Mouse (Mus musculus): ENCODE results near the gene BC049715.

Gene BC049715

GRCm38 (mm10) chr6:136808631-136809046 lies 18.8 kb upstream of the BC049715 start:
- no peak for DNase-seq (ENCODE audit: low read depth, low spot score)

DNA sequence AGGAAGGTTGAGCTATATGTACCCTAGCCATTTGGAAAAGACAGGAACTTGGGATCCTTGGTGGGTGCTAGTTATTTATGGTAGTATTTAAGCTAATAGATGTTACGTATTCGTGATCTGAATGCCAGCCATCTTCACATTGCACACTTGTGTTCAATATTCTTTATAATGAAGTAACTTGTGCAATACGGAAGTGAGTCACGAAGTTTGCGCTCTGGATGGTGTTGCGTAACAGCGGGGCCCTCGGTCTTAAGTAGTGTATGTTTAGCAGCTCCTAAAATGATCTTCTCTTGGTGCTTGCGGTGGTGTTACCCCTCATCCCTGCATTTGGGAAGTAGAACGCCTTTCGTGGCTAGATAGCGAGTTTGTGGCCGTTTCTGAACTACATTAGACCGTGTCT lies 18.3 kb upstream of the BC049715 start:
- DNase-seq (ENCODE audit: low read depth, low spot score): no peak

- no peak for DNase-seq (ENCODE audit: low read depth, low spot score)
These were observed 17.8 kb upstream of the BC049715 start for GRCm38 (mm10) chr6:136809673-136810072.

GRCm38 (mm10) chr6:136811196-136811595 lies 16.2 kb upstream of the BC049715 start:
- no peak for DNase-seq (ENCODE audit: low read depth, low spot score)

DNA sequence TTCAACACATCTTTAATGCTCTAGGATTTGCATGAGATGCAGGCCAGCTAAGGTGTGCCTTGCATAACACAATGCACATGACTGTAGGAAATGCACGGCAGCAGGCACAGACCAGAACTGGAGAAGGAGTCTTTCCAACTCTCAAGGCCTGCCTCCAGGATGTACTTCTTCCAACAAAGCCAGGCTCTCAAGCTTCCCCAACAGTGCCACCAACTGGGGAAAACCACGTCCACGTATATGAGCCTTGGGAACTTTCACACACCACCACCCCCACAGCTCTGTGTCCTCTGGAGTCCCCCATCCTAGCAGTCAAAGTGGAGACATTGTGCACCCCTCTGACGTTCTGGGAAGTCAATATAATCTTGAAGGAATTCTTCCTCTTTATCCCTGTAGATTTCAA lies 14.3 kb upstream of the BC049715 start:
- DNase-seq (ENCODE audit: low read depth, low spot score): no peak

DNA sequence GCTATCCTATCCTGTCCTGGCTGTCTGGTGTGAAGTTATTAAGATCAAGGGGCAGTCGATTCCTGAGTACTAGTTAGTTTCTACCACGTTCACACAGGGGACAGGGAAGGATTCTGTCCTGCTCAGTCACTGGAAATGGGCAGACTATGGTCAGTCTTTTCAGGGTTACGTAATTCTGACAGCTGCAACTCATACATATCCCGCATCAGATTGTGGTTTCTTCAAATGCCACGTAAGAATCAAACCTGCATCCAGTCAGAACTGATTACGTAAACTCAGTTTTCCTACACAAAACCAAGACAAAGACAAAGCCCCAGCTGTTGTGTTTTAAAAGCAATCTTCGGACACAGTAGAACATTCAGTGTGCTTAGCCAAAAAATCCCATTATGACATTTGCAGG lies 12.0 kb upstream of the BC049715 start:
- DNase-seq (ENCODE audit: low read depth, low spot score): no peak

- no peak for DNase-seq (ENCODE audit: low read depth, low spot score)
These were observed 10.6 kb upstream of the BC049715 start for GRCm38 (mm10) chr6:136816826-136817225.

GRCm38 (mm10) chr6:136817549-136817948 lies 9.9 kb upstream of the BC049715 start:
- no peak for DNase-seq (ENCODE audit: low read depth, low spot score)

DNA sequence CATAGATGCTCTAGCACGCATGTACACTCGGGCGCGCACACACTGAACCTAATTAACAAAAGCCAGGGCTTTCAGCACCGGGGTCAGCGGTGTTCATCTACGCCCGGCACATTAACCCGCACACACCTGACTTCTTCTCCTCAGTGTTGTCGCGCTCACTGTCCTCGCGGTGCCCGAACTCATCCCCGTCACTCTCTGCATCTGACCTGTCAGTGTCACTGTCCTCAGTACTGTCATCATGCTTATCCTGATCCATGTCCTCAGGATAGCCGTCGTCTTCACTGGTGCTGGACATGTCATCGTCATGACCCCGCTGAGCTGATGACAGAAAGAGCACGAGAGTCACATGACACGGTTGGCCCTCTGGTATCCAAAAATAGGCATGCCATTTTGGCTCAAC lies 7.0 kb upstream of the BC049715 start:
- DNase-seq (ENCODE audit: low read depth, low spot score): no peak

DNA sequence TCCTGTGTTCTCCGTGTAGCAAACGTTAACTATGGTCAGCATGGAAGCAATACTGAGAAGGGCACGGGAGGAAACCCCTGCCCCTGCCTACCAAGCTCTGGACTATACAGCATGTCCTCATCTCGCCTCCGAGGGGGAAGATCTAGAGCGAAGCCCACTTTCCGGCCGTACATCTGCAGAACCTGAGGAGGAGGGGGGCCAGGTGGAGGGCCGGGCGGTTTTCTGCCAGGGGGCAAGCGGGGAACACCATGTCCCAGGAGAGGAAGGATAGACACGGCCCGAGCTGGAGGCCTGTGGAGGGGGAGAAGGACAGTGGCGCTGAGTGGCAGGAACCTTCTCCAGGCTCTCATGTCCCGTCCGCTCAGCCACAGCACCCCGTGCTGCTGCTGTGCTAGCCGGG lies 6.3 kb upstream of the BC049715 start:
- DNase-seq (ENCODE audit: low read depth, low spot score): no peak

DNA sequence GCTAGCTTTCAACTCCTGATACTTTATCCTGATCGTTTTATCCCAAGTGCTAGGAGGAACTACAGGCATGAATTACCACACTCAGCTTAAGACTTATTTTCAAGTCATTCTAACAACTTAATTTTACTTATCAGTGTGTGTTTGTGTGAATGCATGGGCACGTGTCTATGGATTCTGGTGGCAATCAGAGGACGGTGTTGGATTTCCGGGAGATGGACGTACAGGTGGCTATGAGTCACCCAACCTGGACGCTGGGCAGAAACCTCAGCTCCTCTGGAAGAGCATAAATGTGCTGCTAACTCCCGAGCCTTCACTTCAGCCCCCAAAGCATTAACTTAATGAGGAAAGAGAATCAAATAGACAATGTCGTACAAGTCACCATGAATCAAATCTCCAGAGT lies 2.4 kb upstream of the BC049715 start:
- no peak for DNase-seq (ENCODE audit: low read depth, low spot score)

DNA sequence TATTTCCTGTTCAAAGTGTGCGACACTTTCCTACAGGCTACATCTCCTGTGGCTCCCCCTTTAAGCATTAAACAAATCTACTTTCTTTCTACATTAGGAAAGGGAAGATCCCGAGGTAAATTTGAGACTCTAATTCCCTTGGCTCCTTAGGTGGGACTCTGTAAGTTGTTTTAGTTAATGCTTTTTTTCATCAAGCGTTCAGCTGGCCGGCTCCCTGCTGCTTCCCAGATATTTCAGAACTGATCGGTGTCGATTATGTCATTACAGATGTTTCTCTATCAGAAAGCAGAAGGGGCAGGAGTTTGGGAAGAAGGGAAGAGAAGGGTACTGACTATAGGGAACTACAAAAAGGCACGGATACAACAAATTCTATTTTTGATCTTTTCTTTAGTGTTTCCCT lies 310 bp upstream of the BC049715 start:
- DNase-seq (ENCODE audit: low read depth, low spot score): no peak

DNA sequence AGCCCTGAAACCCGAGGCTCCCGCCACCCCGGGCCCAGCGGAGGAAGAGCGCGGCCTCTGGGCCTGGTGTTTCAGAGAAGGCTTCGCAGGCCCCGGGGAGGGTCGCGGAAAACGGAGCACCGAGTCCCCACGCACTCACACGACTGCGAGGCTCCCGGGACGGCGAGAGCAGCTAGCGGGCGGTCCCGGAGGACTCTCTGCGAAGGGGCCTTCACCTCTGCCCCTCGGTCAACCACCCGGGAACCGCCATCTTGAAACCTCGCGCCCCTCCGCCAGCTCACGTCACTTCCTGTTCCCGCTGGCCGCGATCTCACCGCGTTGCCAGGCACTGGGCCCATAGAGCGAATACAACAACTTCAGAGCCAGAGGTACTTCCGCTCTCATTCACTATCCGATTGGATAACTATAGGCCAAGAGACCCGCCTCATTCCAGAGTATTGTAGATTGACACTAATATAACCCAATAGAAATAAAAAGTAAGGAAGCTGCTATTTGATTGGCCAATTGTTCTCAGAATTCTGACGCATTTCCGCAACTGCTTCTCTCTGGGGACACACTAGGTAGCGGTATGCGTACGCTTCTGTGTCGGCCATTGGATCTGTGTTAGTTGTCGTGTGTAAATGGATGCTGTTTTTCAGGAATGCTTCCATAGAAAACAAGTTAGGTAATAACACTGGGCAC lies 595 bp downstream of the BC049715 start, which contains the start of gene Wbp11:
Gene Wbp11 (minus strand): TSS at position 353 of the 681 bp plus-strand sequence.
- peak; percentile 95 for DNase-seq (ENCODE audit: low read depth, low spot score)

DNA sequence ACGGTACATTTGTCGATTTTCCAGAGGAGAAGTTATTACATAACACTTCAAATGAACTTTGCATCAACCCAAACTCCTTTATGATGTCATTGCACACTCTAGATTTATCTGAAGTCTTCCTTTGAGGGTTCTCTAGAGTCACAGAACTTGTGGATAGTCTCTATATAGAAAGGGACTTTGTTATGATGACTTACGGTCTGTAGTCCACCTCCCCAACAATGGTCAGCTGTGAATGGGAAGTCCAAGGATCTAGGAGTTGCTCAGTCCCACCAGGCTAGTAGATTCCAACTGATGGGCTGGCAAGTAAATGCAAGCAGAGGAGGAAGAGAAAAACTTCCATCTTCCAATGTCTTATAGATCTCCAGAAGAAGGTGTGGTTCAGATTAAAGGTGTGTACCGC lies 1.3 kb downstream of the BC049715 start:
- DNase-seq (ENCODE audit: low read depth, low spot score): no peak

DNA sequence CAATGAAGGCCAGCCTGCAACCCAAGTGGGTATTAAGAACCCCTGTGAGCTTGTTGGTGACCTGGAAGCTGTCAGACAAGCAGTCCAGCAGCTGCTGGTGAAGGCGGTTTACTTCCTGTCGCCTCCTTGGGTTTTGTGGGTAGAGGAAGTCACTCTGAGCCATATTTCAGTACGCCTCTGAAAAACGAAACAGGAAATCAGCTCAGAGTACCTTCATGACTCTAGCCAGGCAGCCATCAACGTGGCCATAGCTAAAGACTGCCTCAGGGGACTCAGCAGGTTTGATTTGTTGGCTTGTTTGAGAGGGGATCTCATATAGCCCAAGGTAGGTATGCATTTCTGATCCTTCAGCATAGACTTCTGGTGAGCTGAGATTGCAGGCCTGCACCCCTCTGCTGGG lies 4.3 kb downstream of the BC049715 start:
- no peak for DNase-seq (ENCODE audit: low read depth, low spot score)

DNA sequence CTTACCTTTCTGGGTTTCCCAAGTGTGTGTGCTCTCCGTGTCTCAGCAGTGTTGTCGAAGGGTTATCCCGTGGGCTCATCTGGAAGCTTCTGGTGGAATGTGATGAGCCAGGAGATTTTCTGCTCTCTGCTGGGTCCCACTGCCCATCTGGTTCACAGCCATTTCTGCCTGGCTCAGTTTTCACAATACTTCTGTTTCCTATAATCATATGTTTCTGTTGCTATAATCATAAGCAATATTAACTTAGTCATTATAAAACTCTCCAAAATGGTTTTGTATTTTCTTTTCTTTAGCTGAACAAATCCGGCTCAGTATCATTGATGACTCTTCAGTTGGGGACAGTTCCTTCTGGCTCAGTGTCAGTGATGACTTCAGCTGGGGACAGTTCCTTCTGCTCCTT lies 7.9 kb downstream of the BC049715 start, which contains the start of gene Smco3:
Gene Smco3 (minus strand): TSS at position 101 of the 400 bp plus-strand sequence.
- DNase-seq (ENCODE audit: low read depth, low spot score): no peak

DNA sequence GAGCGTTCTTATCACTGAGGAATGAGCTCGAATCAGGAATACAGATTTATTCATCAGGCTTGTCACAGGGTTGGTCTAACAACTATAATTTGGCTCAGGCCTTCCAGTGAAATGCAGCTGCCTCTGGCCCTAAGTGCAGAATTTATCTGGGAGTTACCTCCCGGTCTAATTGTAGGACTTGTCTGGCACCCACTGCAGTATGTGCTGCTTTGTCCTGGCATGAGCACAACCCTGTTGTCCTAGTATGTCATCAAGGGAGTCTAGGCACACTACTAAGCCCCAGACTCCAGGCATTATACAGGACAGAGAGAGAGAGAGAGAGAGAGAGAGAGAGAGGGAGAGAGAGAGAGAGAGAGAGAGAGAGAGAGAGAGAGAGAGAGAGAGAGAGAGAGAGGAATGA lies 9.9 kb downstream of the BC049715 start:
- DNase-seq (ENCODE audit: low read depth, low spot score): no peak

GRCm38 (mm10) chr6:136844903-136845302 lies 17.5 kb downstream of the BC049715 start:
- DNase-seq (ENCODE audit: low read depth, low spot score): no peak

DNA sequence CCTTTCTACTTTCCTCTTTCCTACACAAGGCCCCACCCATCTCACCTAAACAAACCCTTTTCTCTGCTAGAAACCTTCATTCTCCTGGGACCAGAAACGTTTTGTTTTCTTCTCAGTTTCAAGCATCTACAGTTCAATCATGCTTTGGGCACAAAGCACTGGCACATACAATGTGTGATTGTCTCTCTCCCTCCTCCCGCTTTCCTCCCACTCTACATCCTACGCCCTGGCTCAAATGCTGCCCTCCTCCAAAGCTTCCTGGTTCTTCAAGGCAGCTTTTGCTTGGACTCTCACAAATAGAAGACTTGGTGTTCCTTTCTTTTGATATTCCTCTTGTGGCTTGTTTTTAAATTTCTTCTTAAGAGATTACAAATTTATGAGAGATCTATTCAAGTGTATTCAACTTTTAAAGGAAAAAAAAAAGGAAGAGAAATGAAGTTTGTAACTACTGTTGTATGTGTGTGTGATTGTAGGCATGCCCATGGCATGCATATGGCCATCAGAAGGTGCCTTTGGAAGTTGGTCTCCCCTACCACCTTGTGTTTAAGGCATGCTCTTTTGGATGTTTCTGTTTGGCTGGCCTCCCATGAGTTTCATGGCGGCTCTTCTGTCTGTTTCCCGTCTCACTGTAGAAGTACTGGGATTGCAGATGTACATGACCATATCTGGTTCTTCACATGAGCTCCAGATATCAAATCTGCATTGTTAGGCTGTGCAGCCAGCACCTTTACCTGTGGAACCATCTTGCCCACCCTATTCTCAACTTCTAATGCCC lies 18.5 kb downstream of the BC049715 start:
- no peak for DNase-seq (ENCODE audit: low read depth, low spot score)

- no peak for DNase-seq (ENCODE audit: low read depth, low spot score)
These were observed 19.8 kb downstream of the BC049715 start for GRCm38 (mm10) chr6:136847267-136847666.

GRCm38 (mm10) chr6:136847790-136848189 lies 20.4 kb downstream of the BC049715 start:
- peak; percentile 25 for DNase-seq (ENCODE audit: low read depth, low spot score)

- no peak for DNase-seq (ENCODE audit: low read depth, low spot score)
These were observed 21.0 kb downstream of the BC049715 start for GRCm38 (mm10) chr6:136848399-136848798.

DNA sequence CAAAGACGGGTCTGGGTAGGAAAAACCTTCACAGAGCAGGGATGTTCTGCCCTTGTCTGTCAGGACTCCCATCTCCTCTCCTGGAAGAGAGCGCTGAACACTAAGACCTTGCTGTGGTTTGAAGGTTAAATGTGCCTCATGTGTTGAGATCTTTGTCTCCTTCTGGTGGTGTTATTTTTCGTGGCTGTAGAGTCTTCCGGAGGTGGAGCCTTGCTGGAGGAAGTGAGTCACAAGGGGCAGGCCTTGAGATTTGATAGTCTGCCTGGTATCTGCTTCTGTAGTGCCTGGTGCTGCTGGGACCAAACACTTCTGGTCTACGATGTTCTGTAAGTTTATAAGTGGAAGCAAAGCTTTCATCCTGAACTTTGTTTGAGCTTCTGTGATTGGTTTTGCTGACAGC lies 21.5 kb downstream of the BC049715 start:
- DNase-seq (ENCODE audit: low read depth, low spot score): no peak

All from retina, postnatal 7 days (tissue).